Mouse (Mus musculus) adipocyte (in vitro differentiated cells): ENCODE measurements around the gene Castor1.

Experiments used
- DNase-seq: peaks from one replicate; pipeline ENCODE4 v3.0.0-alpha.2; 2016; ENCODE audit warnings: low spot score

Castor1 gene

DNA sequence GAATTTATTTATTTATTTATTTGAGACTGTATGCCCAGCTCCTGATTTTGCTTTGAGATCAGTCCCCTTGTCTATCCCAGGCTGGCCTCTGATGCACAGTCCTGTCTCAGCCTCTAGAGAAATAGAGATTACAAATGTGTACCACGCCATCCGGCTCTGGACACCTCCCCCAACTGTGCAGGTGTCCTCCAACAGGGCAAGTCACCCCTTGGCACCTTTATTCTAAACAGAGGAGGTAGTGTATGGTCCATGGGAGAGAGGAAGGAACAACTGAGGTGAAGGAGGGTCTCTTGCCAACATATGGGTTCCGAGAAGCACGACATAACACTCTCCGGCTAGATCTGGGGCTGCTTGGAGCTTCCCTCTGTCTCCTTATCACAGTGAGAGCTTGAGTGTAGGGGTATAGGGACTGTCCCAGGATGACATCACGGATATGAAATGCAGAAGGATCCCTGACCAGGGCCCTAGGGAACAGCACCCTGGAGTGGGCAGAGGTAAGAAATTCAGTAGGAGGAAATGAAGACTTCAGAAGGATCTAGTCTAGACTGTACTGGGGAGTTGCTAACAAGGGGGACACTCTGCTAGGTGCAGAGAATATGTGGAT lies 17.1 kb downstream of the Castor1 start:
- no peak for DNase-seq

- DNase-seq: no peak
Measured at GRCm38 (mm10) chr11:4235665-4236545, 17.9 kb downstream of the Castor1 start, which contains the start of gene Osm. TSS of gene Osm (plus strand) at chr11:4236420.

GRCm38 (mm10) chr11:4236546-4237067 lies 18.6 kb downstream of the Castor1 start:
- no peak for DNase-seq

GRCm38 (mm10) chr11:4237389-4237912 lies 19.4 kb downstream of the Castor1 start:
- no peak for DNase-seq

- DNase-seq: no peak
Measured at GRCm38 (mm10) chr11:4238167-4238566, 20.1 kb downstream of the Castor1 start.

- no peak for DNase-seq
Measured at GRCm38 (mm10) chr11:4239691-4240090, 21.7 kb downstream of the Castor1 start.

- no peak for DNase-seq
Measured at GRCm38 (mm10) chr11:4240151-4240550, 22.1 kb downstream of the Castor1 start.

- DNase-seq: no peak
Measured at GRCm38 (mm10) chr11:4241180-4241579, 23.2 kb downstream of the Castor1 start.

DNA sequence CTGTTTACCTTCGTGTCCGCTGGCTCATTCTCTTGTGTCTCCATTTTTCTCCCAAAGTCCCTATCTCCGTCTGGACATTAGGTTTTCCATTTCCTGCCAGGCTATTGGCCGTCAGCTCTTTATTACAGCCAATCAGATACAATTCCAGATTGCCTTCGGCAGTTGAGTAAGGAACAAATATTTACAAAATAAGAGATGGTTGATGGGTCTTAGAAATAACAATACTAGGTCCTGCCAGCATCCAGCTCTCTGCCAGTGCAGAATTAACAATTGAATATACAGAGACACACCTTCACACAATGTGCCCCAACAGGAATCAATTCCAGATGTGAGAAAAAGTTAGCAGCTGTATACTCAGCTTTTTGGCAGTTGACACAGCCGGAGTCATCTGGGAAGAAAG lies 28.1 kb downstream of the Castor1 start:
- no peak for DNase-seq

- no peak for DNase-seq
Measured at GRCm38 (mm10) chr11:4246623-4247022, 28.6 kb downstream of the Castor1 start.

DNA sequence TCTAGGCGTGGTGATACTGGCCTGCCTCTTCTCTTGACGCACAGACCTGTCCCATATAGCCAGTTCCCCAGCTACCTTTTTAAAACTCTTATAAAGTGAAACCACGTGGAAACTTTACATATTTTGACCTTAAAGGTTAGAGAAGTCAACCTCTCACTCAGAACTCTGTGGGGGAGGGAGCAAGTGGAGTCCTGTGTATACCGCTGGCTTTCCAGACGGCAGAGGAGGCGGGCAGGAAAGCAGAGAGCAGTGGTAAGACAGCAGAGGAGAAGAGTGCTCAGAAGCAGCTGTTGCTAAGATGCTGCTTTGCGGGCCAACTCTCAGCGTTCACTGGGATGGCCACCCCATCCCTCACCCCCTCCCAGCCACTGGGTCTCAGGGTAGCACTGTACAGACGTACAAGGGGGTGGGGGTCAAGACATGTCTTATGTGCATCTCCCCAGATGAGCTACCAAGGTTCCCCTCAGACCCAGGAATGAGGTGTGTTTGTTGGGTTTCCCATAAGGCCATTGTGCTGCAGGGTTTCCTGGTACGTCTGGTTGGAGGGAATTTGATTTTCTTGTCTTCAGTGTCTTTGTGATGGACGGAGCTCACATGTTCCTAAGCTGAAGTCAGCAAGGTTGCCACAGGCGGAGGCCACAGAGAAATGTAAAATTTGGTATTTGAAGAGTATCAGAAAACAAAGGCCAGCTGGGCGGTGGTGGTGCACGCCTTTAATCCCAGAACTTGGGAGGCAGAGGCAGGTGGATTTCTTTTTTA lies 29.4 kb downstream of the Castor1 start:
- DNase-seq: no peak

- no peak for DNase-seq
Measured at GRCm38 (mm10) chr11:4249151-4249550, 31.1 kb downstream of the Castor1 start.

- no peak for DNase-seq
Measured at GRCm38 (mm10) chr11:4250290-4250689, 32.3 kb downstream of the Castor1 start.

DNA sequence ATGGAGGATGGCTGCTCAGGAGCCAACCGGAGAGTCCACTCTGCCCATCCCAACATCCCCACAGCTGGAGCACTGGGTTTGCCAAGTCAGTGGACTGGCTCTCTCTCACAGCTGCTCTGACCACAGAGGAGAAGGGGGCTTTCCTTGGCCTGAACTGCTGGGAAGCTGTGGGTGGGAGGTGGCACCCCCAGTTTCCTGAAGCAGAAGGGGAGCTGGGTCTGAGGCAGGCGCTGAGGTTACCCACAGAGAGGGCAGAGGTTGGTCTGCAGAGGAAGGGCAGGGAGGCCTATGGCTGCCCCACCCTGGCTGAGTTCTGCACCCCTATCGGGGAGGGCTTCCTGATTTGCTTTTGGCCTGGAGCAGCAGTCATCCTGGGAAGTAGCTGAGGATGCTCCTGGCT lies 33.4 kb downstream of the Castor1 start:
- no peak for DNase-seq

- DNase-seq: no peak
Measured at GRCm38 (mm10) chr11:4252886-4253285, 34.9 kb downstream of the Castor1 start.

DNA sequence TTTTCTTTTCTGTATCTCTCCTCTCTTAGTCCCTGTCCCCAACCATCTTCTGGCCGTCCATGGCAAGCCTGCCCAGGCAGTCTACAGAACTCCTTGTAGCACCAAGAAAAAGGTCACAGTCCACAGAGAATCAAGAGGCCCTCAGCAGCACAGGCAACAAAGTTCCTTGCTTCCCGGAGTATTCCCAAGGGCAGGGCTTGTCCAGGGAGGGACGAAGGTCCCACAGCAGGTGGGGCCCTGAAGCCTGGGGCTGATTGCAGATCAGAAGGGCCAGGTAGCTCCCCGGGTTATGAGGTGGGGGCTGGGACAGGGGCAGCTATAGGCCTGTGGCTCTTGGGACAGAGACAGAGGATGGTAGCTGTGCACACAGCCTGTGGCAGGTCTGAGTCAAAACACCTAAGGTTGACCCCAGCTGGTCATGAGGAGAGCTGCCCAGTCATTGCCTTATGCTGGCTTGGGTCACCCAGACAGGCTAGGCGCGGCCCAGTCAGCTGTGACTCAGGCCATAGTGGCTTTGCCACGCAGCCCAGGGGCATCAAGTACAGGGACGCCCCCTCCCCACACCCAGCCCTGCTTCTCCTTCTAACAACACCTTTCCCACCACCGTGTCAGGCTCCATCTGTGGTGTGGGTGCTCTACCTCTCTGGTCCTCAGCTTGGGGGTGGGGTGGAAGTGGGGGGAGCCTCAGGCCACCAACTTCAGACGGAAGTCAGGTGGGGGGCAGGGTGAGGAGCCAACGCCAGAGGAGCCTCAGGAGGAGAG lies 39.0 kb downstream of the Castor1 start, which contains the start of gene Lif:
TSS of gene Lif (plus strand) at position 712 of the 762 bp plus-strand sequence.
- DNase-seq: no peak

DNA sequence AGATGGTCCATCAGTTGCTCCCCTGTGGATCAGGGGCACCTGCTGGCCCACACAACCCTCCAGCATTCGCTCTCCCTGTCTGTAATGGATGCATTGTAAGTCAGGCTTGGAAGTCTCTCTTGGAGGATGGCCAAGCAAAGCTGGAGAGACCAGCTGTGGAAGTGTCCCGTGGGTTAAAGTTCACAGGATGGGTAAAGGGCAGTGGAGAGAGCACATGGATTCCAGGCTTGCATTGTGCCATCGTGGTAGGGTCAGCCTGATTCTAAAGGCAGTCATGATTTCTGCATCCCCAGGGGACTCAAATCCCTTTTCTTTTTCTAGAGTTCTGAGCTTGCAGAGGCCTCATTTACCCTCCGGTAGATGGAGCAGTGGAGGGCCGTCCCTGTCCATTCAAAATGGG lies 39.7 kb downstream of the Castor1 start:
- DNase-seq: peak; percentile 44

- peak; percentile 82 for DNase-seq
Measured at GRCm38 (mm10) chr11:4258657-4259082, 40.6 kb downstream of the Castor1 start.

GRCm38 (mm10) chr11:4260463-4261187 lies 42.6 kb downstream of the Castor1 start:
- no peak for DNase-seq

GRCm38 (mm10) chr11:4261188-4261494 lies 43.1 kb downstream of the Castor1 start:
- peak; percentile 15 for DNase-seq

DNA sequence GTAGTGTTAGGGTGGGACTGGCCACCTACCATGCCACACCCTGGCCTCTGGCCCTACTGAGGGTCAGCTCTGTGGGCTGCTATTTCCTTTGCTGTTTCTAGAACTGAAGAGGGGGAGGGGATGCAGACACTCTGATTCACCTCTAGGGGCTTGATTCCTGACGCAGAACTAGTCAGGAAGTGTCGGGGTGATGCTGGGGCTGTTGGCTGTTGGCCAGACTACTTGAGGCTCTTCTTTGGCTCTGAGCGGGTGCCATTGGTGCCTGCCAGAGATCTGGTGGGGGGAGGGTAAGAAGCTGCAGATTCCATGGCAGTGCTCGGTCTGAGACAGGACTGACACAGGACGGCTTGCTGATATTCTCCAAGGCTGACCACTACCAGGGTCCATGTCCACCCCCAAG lies 43.9 kb downstream of the Castor1 start:
- no peak for DNase-seq
